Mouse (Mus musculus) c-Kit-positive CD71-positive TER-119-negative erythroid progenitor cells, embryonic 14.5 days (primary cell): ENCODE results near the gene Slc16a3.

ENCODE experiments used
- DNase-seq: peaks from one replicate; pipeline ENCODE4 v3.0.0-alpha.2; 2013; ENCODE audit warnings: low read depth

The Slc16a3 gene

GRCm38 (mm10) chr11:120948861-120949851 is 876 bp downstream of the Slc16a3 start:
- peak; percentile 37 for DNase-seq

DNA sequence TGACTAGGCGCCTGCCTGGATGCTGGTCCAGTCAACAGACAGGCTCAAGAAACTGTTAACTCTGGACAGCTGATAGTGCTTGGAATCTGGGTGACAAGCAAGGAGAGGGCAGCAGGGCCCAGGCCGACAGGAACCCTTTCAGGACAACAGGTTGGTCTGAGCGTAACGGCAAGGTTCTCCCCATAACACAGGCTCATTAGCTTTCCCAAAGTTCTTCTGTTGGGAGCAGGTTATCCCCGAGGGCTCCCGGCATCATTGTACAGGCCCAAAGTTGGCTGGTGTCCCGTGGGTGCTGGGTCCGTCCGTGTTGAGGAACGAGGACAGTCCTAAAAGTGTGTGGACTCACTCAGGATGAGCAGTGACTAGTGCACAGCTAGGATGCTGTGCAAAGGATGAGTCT is 1.6 kb downstream of the Slc16a3 start:
- DNase-seq, result no peak

DNA sequence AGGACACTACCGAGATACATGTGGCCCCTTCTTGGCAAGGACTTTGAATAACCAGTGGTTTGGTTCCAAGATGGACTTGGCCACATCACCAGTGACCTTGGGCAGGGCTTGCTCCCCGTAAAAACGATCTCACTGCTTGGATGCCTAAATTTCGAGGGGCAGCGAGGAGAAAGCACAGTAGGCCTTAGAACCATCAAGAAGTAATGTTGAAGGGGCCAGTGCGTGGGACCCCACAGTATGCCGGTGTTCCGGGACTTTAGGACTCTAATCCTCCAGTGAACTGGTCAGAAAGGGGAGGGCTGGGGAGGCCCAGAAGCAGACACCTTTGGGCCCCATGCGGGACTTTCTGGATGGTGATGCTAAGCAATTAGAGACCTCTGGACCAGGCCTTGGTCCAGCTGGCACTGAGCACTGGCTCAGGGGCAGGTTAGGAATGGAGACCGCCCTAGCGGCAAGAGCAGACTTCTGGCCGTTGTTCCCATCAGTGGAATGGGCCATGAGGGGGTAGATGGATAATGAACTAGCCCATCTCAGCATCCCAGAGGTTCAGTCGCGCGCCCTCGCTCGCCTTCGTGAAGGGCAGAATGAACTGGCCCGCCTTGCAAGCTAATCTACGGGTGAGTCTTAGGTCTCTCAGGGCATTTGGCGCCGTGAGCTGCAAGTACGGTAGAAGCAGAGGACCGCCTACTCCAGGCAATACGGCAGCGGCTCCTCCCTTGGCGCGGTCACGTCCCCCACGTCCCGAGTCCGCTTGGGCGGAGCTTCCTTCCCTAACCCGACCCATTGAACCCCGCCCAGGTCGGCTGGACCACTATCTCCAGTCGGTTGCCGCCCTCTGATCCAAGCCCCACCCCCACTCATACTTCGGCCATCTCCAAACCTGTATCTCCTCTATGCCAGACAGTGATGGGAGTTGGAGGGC is 2.3 kb downstream of the Slc16a3 start:
- peak; percentile 96 for DNase-seq

DNA sequence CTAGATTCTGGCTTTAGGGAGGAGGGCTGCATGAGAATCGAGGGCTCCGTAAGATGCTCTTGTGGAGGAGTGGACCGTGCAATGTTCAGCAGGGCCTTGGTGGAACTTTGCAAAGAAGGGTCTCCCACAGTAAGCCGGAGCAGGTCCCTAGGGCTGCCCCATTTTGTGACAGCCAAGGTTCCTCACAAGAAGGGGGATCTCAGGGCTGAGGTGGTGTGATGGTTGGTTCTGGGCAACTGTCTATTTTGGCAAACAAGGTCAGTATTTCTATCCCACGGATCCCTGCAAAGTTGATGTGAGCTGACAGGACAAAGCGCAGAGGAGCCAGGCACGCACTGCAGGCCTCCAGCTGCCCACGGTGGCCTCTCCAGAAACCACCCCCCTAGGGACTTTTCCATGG is 3.0 kb downstream of the Slc16a3 start:
- DNase-seq, result no peak

- DNase-seq, result peak; percentile 39
Observed at GRCm38 (mm10) chr11:120951731-120952730, 3.8 kb downstream of the Slc16a3 start.

DNA sequence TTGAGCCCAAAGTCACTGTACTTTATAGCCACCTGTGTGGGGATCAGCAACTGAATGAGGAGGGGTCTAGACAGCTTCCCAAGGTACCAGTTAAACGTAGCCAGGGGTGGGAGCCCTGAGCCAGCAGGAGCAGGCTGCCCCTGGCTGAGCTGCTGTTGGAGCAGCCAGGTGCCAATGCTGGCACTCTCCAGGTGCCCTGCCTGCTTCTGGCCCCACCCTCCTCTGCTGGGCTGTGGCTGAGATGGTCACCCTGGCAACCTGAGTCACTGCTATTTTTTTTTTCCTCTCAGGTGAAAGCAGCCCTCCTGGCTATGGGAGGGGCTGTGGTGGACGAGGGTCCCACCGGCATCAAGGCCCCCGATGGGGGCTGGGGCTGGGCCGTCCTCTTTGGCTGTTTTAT is 6.7 kb downstream of the Slc16a3 start:
- no peak for DNase-seq

- no peak for DNase-seq
Observed at GRCm38 (mm10) chr11:120955701-120956100, 7.4 kb downstream of the Slc16a3 start.

DNA sequence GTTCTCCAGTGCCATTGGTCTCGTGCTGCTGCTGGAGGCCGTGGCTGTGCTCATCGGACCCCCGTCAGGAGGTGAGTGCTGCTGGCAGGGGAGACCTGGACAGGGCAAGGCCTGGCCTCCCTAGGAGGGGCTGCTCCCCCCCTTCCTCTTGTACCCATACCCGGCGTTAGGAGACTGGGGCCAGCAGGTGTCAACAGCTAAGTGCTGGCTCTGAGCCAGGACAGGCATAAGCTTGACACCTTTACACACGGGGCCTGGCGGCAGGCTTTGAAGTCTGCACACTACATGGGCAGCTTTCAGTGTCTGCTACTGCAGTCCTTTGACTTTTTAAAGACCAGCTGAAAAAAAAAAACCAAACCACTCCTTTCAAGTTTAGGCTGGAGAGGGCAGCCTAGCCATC is 8.8 kb downstream of the Slc16a3 start:
- DNase-seq, result no peak

GRCm38 (mm10) chr11:120957731-120958257 is 9.5 kb downstream of the Slc16a3 start:
- DNase-seq, result no peak

DNA sequence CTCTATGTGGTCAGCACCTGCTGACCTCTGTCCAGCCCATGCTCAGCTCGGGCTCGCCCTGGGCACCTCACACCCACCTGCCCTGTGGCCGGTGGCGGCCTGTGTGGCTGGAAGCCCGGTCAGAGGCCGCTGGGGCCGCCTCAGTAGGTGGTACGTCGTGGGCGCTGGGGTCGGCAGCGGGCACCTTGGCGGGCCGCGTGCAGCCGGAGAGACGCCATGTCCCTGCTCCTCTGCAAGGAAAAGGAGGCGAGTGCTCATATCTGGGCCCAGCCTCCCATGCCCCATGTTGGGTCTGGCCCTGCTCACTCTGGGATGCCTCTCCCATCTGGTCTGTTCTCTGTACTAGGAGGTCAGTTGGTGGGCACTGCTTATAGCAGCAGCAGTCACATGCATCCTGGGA is 10.8 kb downstream of the Slc16a3 start:
- DNase-seq, result no peak

GRCm38 (mm10) chr11:120959564-120959963 is 11.3 kb downstream of the Slc16a3 start:
- no peak for DNase-seq

- no peak for DNase-seq
Observed at GRCm38 (mm10) chr11:120960248-120960647, 12.0 kb downstream of the Slc16a3 start.

DNA sequence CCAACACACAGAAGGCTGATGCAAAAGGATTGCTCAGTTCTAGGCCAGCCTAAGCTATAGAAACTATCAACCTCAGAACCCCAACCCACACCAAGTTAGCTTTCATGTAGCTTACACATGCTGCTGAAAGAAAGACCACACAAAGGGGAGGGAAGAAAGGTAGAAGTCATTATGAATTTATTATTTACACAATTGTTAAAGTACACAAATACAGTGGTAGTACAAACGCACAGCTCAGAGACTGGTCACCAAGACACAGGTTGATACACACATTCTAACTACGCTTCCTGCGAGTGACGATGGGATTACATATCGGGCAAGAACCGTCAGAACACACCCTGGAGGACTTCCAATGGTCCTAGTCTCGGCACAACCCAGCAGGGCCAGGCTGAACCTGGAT is 13.3 kb downstream of the Slc16a3 start:
- DNase-seq, result no peak

DNA sequence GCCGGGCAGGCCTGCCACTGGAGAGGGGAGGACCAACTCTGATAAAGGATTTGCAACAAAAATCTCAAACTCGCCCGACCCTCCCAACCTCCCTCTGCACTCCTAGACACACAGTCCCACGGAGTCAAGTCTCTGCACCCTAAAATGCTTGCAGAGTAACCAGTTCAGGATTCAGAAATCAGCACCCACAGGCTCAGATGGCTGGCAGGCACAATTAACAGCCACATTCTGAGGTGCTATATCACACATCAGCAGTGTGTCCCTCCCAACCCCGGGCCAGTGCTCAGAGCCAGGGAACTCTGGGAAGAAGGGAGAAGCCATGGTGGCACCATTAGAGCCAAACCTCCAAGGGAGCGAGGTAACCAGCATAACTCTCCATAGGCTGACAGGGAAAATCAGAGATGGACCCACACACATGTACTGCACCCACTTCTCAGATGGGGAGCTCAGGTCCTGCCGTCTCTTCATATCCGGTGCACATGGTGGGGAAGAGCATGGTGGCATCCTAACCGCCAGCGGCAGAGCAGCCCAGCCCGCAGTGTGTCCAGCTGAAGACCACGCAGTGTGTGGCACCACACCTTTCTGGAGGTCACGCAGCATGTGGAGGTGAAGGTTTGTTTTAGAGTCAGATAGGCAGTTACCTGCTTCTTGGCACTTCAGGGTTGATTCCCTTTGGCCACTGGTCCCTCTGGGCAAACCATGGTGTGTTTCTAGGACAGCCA is 13.9 kb downstream of the Slc16a3 start:
- no peak for DNase-seq

GRCm38 (mm10) chr11:120962909-120963308 is 14.6 kb downstream of the Slc16a3 start:
- DNase-seq, result no peak

DNA sequence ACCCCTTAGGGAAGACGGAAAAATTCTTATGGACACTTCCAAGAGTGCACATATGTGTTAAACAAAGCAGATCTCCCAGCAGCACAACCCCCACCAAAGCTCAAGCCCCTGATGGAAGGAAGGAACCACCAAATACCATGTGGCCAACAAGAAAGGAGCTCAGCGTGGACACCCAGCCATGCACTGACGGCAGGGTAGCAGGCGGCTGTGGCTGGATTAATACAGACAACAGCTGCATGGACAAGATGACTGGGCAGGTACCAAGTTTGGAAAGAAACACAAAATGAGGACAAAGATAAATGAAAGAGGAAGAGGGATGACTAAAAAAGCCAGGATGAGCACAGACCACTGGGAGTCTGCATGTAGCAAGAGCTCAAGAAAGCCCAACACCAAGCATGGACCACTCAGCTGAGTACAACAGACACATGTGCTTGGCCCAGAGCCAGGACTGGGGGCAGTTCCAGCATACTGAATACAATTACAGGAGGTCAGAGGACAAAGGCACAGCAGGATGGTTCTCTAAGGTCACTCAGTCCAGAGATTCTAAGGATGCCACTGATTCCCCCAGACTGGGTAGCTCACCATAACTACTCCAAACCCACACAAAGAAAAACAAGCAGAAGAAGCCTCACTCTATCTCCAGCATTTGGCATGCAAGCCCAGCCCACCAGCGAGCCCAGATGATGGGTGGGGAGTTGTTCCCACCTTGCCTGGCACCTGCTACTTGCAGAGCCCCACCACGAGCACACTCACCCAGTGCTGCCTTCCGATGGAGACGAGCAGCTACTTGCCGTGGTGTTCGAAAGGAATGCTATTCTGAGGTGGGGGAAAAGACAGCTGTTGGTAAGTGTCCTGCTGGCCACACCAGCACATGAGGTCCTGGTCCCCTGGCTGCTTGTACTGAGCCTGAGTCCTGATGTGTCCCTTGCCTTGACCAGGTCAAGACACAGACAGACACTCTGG is 16.2 kb downstream of the Slc16a3 start:
- no peak for DNase-seq

DNA sequence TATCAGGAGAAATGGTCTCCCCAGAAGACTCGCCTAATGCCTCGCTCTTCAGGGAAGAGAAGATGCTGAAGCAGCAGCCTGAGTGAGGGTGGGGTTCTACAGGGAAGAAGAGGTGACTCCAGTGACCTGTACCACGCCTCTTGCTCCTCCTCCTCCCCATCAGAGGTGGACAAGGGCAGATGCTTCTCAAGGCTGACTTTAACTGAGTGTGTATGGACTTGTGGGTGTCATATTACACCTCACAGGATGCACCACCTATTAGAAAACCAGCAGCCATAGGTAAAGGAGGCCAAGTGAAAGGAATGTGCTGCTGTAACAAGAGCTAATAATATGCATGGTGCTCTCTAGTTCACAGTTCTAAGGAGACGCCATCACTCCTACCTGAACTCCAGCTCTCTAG is 17.3 kb downstream of the Slc16a3 start:
- no peak for DNase-seq

DNA sequence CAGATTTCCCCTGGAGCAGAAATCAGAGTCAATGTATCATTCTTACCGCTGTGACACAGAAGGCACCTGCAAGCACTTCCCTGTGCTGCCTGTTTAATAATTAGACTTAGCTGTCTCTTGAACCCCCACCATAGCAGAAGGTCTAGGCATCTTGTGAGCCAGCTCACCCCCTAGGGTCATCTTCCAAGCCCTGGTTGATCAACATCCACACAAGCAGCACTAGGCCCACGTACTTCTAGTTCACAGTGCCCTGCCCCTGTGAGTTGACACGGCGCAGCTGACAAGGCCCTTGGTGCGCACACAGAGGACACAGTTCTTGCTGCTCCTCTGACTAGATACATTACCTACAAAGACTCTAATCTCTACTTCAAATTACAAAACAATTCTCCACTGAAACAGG is 21.5 kb downstream of the Slc16a3 start:
- no peak for DNase-seq

- DNase-seq, result no peak
Observed at GRCm38 (mm10) chr11:120971237-120971636, 23.0 kb downstream of the Slc16a3 start.
